ENCODE assay signal across 8 mouse cellular contexts in genomic region chr14:25565344-25566088, GRCm38 (mm10).
DNase-seq lines count a peak whose midpoint lies in the region; ATAC-seq and TF ChIP-seq lines count a peak whose summit lies in the region.

No protein-coding gene starts in this region.

- H3K4me3 ChIP-seq in intestine, postnatal 0 days (ENCODE audit: low read depth, low read length): no peak overlapping the region
- H3K4me3 ChIP-seq in midbrain, embryonic 11.5 days (ENCODE audit: low read depth, low read length): no peak overlapping the region

- no peak overlapping the region for H3K9ac ChIP-seq in intestine, postnatal 0 days (ENCODE audit: low read depth, low read length)
- no peak overlapping the region for H3K9ac ChIP-seq in midbrain, embryonic 11.5 days (ENCODE audit: low read length)

- peak; percentile 93 for DNase-seq in adrenal gland, postnatal 10 days
- DNase-seq in embryo, embryonic 9.5 days (ENCODE audit: extremely low spot score): peak; percentile 77
- DNase-seq in left cerebral cortex, postnatal 36 days (ENCODE audit: low spot score in 2 of 2): peak; percentile 79 to 82
- peak; percentile 96 for DNase-seq in midbrain, embryonic 11.5 days (ENCODE audit: low spot score, missing footprints)
- peak; percentile 90 for DNase-seq in right cerebral cortex, postnatal 4 days
- DNase-seq in yolk sac, embryonic 10.5 days (ENCODE audit: low spot score): peak; percentile 68

- H3K4me1 ChIP-seq in intestine, postnatal 0 days (replicated peaks; ENCODE audit: control insufficient read depth, insufficient read depth, low read length): peaks cover 5% of the 10 kb centered on the region; the same call in 1 of the 2 replicates
- peaks cover 9% of the 10 kb centered on the region for H3K4me1 ChIP-seq in midbrain, embryonic 11.5 days (ENCODE audit: control insufficient read depth, insufficient read depth, low read length)

- ATAC-seq in granulocyte monocyte progenitor cell, adult 5-6 weeks (replicated peaks; ENCODE audit: poor library complexity, severe bottlenecking): peak; percentile 75
- ATAC-seq in intestine, postnatal 0 days: peak; percentile 48
- peak; percentile 64 for ATAC-seq in midbrain, embryonic 11.5 days (ENCODE audit: low FRiP score)

- TF ChIP-seq CTCF in intestine, postnatal 0 days (IDR thresholded peaks at IDR 0.05; ENCODE audit: low read depth): peak; percentile 99

- H3K9me3 ChIP-seq in intestine, postnatal 0 days (ENCODE audit: control insufficient read depth): no peaks in the 10 kb centered on the region
- H3K9me3 ChIP-seq in midbrain, embryonic 11.5 days (ENCODE audit: control insufficient read depth, low read length): no peaks in the 10 kb centered on the region

- no peak overlapping the region for H3K4me2 ChIP-seq in intestine, postnatal 0 days (replicated peaks; ENCODE audit: low read depth)
- no peak overlapping the region for H3K4me2 ChIP-seq in midbrain, embryonic 11.5 days

- intact Hi-C loops in left cerebral cortex, postnatal 36 days (cut with DNase I): loop anchor here (1.0 to 5.0 kb wide), 3 partner anchors 105 to 1065 kb away; no protein-coding TSS in a partner anchor

- WGBS in intestine, postnatal 0 days: 29% methylated on average over 11 of the region's 11 CpGs
- WGBS in midbrain, embryonic 11.5 days: 33% methylated on average over 10 of the region's 11 CpGs

- no peak overlapping the region for H3K27ac ChIP-seq in intestine, postnatal 0 days (ENCODE audit: low read depth, low read length)
- H3K27ac ChIP-seq in midbrain, embryonic 11.5 days (ENCODE audit: low read depth, low read length): no peak overlapping the region

- H3K36me3 ChIP-seq in intestine, postnatal 0 days (ENCODE audit: control insufficient read depth, insufficient read depth): peaks cover 14% of the 10 kb centered on the region; the same call in 1 of the 2 replicates
- H3K36me3 ChIP-seq in midbrain, embryonic 11.5 days (ENCODE audit: control insufficient read depth, insufficient read depth, low read length): peaks cover 2% of the 10 kb centered on the region; the same call in 1 of the 2 replicates

- H3K27me3 ChIP-seq in intestine, postnatal 0 days (replicated peaks; ENCODE audit: control insufficient read depth, insufficient read depth, low read length): no peaks in the 10 kb centered on the region
- H3K27me3 ChIP-seq in midbrain, embryonic 11.5 days (ENCODE audit: control insufficient read depth, insufficient read depth, low read length): no peaks in the 10 kb centered on the region
